Mouse (Mus musculus) heart, adult 11 months (tissue): ENCODE data around the gene Osbp.

Experiments used
- DNase-seq: peaks from one replicate; pipeline ENCODE4 v3.0.0; 2022

The Osbp gene

DNA sequence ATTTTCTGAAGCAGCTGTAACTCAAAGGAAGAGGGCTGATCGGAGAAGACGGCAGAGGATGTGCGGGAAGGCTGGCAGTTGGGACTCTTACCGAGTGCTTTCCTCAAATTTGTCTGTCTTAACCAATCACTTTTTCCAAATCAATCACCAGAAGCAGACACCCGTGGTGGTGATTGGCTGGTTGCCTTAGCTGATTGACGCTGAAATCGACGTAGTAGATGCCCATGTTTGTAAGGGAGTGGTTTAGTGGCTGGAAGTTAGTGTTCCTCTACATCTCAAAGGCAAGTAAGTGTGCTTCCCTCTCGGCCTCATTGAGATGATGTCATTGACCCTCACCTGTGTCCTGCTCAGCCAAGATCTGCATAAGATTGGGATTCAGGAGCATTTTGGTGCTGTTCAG is 26.3 kb downstream of the Osbp start:
- peak; percentile 79 for DNase-seq

DNA sequence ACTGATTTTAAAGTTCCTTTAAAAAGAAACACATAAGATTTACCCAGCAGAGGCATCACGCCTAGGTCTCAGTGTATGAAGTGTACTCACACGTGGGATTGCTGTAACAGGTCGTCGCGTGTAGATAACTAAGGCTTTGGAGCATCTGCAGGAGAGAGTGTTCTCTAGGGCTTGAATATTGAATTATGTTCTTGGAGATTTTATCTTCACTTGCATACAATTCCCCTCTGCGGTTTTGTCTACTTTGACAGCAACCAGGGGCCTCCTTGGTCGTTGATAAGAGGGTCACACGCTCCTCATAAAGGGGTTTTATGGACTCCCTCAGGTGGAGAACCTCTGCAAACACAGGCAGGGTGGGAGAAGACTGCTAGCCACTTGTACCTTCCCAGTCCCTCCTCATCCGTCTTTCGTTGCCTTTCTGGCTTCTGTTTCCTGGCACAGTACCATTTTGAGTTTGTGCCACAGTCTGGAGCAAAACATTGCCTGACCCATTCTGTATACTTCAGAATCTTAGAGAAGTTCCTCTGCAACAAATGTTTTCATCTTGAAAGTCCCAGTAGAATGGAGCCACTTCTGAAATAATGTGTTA is 26.8 kb downstream of the Osbp start:
- DNase-seq = peak; percentile 86

DNA sequence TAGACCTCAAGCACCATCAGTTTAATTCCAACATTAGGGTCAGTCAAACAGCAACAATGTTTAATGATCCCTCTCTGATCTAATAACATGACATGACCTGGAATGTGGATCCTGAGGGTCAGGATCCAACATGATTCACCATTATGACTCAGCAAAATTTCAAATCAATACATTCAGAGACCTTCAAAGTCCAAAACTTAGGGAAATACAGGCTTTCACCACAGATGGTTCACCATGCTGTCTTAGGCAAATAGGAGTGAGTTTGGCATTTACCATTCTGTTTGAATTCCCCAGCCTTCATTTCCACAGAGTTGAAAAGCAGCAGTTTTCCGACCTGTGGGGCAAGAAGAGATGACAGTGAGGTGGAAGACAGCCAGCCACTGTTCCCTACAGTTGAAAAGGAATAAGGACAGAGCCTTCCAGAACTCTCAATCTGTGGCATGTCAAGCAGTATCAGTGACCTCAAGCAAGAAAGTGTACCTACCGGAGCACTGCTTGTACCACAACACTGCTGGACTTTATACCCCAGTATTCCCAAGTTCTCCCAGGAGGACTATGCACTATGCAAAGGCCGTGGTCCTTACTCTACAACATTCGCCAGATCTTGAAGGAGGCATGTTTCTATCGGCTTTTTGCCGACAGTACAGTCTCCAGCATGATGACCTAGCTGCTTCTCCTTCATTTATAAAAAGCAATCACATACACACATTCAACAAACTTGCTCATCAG is 29.1 kb downstream of the Osbp start:
- peak; percentile 89 for DNase-seq

DNA sequence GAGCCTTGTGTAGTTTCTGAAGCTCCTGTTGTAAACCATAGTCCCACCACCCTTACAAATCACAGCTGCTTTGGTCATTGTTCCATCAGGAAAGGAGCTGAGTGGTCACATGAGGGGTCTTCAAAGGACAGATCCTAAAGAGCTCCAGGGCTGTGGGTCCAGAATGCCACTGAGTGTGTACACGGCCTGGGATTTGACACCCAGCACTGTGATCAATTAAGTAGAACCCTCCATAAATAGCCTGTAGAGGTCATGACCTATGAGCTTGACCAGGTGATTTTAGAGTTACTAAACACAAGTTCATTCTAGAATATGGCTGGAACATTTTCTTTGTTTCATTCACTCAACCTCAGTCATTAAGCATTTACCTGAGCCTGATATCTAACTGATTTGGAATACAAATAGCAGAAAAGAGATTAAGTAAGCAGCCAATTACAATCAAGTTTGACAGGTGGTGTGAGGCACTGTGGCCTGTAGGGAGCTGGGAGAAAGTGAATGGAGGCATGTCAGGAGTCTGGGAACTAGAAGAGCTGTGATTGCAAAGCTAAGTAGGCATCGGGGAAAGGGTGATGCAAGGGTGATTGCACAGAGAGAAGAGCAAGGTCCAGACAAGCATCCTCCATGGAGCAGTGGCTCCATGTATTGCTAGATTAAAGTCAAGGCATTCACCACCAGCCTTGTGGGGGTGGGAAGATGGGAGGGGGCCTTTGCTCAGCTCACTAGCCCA is 30.1 kb downstream of the Osbp start:
- no peak for DNase-seq

DNA sequence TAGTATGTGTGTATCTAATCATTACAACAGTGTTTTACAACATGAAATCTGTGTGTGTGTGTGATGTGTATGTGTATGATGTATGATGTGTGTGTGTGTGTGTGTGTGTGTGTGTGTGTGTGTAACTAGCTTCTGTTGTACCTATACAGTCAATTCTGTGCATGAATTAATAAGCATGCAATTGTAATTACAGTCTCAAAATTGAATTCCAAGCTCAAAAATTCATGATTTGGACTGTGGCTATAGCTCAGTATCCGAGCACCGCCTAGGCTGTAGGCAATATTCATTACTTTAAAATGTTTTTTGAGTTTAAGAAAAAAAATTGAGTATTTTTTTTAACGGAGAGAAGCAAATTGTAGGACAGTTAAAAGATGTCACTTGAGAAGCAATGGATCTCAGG is 35.9 kb downstream of the Osbp start:
- no peak for DNase-seq

DNA sequence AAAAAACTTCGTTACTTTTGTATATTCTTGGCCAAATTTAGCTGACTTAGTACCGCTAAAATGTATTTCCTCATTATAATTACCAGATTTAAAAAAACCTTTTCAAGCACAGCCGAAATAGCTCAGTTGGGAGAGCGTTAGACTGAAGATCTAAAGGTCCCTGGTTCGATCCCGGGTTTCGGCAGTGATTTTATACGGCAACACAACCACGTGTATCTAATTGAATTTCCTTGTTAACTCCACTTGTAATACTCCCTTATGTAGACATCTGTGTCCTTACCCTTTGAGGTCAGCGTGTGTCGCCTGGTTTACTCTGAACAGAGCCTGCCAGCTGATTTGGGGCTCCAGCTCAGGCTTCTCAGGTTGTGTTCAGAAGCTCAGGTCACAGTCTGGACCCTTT is 36.4 kb downstream of the Osbp start:
- peak; percentile 94 for DNase-seq

DNA sequence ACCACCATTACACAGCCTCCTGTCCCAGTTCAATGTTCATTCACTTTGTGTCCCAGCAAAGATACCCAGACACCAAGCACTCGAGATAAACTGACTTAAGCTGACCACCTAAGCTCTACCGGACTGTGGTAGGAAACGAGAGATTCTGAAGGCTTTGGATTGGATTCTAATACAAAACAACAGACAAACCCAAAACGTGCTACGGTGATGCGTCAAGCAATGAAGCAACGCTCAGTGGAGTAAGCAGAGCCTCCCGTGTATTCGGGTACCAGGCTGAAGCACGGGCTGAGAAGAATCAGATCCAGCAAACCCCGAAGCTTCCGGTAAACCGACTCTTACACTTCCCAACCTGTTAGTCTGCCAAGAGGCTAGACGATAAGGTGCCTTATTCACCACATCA is 37.0 kb downstream of the Osbp start:
- peak; percentile 82 for DNase-seq

DNA sequence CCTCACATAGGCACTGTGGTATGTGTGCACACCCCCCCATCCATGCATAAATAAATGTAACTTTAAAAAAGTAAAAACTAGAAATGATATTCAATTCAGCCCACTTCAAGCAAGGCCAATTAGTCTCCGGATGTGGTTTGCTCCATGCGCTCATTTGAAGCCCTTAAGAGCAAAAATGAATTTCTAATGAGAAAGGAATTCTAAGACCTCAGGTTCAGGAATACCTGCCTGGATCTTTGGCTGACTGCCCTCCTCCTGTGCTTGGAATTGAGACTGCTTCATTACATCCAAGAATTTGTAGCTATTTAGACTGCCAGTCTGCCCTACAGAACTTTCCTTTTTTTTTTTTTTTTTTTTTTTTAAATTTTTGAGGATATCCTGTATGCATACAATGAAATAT is 37.8 kb downstream of the Osbp start:
- peak; percentile 51 for DNase-seq

DNA sequence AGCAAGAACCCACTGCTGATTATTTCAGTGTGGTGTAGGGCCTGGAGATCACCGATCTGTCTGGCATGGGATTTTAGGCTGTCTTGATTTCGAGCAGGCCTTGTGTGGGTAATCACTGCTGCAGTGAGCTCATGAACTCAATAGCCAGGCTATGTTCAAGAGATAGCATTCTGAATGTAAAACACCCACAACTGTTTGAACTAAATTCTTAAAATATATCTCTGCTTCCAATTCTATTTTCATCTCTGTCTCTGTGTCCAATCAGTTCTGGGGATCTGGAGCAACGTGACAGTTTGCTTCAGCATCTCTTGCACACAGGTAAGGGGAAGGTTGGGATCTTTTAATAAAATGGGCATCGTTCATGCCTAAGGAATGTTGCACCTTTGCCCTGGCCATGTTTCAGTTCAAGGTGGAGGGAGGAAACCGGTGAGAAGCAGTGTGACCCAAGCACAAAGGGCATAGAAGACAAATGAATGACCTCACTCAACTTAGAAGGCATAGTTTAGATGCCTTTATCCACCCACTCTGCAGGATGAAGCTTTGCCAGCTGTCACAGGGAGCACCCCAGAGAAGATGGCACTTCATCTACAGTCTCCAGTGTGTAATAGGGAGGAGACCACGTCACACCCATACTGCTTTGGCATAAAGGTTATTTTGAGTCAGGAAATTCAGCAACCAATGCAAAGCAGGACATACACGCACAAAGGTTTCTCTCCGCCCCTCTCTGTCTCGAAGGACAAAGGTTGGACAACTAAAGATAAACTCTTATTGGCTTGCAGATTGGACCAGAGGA is 38.7 kb downstream of the Osbp start:
- peak; percentile 92 for DNase-seq

DNA sequence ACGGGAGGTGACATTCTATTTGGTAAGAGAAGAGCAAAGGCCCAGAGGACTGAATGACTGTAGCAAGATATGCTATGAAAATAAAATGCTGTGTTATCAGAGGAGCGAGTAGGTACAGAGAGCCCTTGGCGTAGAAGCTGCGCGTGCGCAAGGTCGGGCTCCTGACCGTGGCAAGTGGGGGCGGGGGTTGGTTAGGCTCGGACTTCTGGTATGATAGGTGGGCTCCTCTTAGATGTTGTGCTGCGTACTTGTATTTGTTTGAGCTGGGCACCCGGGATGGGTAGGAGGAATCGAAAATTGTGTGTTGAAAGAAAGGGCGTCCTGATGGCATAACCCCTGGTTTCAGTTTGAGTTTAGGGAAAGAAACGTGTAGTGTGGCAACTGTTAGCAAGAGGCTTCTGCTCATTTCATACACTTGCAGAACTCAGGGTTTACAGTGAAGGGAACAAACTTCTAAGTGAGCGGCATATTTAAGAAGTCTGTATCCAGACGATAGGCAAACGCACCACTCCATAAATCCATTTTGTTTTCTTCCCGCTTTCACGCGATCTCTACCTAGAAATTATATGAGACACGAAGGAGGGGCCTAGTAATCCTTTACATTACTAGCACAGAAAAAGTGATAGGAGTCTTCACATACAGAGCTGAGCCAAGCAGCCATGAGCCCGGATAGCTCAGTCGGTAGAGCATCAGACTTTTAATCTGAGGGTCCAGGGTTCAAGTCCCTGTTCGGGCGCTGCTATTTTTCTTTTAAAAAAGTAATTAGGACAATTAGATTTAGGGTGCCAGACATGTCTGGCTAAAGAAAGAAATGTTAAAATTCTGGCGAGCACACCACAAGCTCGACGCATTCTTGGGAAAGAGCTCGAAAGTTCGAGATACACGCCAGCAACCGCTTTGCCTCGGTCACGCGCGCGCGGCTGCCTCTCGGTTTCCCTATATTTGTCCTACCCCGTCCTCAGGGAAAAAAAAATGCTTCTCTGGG is 39.9 kb downstream of the Osbp start:
- DNase-seq = peak; percentile 99

DNA sequence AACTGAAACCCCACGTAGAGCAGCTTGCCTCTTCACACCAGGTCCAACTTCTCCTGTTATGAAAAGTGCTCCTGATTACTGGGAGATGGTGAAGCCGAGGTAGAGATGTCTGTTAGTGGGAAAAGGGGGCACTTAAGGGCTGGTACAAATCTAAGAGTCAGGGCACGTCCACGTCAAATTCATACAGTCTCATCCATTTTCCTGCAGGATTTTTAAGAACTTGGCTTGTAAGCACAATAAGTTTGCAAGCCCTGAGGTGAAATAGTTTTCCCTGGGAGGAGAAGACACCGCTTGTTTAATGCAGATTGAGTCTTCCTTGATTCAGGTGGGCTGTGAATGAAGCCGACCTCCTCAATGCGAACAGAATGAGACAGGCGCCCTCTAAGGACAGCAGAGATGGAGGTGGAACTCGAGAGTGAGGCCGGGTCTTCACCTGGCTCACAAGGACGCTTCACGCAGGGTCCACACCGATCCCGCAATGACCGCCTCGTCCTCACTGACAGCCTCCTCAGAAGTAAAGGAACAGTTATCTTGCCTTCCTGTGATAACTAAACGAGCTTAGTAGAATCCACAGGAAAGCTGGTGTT is 40.7 kb downstream of the Osbp start:
- DNase-seq = peak; percentile 92

DNA sequence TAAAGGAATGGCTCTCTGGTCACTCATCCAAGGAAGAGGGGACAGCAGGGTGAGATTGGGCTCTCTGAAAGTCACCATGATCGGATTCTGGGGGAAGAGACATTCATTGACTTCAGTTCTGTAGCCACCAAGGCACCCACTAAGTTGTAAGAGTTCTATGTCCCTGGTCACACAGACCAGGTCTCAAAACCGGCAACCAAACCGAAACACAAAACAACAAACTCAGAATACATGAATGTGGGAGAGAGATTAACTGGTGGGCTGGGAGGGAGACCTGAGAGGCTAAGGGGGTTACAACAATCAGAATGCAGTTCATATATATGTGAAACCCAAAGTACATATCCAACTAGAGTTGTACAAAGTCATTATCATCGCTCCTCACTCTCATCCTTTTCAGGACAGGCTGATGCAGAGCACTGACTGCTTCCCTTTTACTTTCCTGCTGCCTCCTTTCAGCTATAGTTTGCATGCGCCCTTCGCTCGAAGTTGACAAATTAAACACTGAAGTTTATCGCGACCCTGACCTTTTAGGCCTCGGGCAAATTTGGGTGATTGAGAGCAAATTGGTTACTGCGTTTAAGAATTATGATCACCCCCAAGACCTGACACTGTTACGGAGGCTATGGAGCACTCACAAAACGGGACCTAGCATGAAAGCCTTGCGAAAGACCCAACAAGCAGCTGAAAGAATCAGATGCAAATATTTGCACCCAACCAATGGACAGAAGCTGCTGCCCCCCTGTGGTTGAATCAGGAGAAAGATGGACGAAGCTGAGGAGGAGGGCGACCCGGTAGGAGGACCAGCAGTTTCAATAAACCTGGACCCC is 41.6 kb downstream of the Osbp start:
- peak; percentile 96 for DNase-seq

DNA sequence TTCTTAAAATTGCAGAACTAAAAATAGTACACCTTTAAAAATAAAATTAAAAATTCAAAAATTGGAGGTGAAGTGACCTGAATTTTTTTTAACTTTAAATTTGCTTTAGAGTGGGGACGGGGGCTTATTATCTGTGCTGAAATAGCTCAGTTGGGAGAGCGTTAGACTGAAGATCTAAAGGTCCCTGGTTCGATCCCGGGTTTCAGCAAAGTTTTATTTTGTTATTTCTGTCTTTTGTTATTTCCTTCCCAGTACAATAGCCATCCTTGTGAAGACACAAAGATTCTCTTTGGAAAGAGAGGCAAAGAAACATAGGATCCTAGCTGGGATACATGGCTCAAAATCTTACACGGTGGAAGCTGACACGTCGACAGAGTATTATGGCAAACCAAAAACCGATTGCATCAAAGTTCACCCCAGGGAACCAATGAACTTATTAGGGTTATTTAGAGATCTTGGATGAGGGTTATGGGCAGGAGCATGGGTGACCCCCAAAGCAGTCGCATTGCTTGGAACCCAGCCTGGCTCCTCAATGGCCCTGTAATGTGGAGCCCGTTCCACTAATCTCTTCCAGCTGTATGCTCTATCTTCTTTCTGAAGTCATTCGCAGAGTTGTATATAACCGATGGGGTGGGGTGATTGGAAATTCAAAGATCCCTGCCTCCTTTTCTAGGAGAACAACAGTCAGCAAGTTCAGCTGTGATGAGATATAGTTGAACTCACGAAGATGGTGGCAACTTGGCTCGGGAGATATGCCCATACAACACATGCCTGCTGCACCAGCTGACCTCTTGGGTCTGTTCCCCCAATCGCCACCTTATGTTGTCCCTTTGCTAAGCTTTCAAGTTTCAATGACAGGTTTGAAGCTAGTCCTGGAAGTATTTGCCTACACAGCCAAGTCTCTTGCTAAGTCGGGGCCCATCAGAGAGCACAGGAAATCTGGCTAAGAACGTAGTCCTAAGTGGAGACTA is 43.0 kb downstream of the Osbp start:
- DNase-seq = peak; percentile 90

DNA sequence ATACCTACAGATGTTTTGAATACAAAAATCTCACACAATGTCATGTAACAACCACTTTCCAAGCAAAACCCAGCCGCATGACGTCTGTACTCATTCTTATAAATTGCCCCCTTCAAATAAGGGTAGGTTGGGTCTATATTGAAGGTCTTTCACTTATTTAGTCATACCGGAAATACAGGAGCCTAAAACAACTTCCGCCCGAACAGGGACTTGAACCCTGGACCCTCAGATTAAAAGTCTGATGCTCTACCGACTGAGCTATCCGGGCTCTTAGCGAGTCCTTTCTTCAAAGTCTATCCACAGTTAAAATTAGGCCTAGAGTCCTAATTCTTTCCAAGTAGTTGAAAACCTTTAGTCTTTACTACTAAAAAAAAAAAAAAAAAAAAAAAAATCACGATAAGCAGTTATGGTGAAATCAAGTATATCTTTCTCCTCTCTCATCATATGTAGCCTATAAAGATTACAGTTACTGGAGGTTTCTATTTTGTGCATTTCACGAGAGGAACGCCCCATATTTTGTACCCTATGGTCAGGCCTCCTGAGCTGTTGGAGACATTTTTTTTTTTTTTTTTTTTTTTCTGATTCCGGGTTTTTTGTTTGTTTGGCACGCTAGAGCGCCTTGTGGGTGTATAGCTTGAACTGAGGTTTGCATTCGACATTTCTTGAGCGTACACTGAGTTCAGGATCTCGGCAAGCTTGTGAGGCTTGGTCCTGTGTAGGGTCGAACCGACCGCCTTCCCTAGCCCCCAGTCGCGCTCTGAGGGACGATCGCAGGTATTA is 44.0 kb downstream of the Osbp start:
- peak; percentile 97 for DNase-seq

DNA sequence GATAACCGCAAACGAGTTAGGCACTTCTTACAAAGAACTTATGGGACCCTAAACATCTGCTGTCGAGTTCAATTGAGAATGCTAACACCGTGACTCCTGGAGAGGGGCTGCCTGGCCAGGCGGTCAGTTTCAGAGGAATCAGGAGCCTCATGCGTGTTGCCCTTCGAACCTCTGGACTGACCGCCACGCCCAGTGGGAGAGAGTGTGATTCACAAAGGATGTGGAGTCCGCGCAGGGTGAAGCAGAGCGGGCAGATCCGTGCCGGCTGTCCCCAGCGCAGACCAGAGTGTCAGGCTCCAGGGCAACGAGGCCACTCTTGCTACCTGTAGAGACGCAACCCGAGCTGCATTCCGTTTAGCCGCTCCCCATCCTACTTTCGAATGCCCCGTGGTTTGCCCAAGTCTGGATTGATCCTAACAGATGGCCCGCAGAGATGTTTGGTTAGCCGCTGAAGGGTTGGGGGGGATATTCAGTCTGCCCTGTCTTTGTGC is 44.6 kb downstream of the Osbp start:
- peak; percentile 96 for DNase-seq

DNA sequence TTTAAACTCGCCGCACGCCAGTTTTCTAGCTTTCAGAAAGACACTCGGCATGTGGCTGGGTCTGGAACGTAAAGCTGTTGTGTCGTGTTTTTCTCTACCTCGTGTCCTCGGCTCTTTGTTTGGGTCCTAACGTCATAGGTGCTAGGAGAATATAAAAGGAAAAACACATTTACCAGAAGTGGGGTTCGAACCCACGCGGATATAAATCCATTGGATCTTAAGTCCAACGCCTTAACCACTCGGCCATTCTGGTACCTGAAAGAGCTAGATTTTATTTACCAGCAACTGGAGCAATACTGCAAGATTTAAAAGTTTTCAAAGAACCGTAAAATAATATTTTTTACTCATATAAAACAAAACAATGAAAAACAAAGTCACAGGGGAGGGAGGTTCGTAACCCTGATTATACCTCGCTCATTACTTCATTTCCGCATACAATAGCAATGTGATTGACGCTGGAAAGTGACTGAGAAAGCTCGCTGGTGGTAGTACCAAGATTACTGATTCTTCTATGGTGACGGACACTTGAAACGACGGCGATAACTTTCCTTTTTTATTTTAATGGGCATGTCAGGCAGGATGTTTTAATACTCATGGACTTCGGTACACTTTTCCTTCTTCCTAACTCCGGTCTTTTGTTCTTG is 45.3 kb downstream of the Osbp start:
- DNase-seq = peak; percentile 93

DNA sequence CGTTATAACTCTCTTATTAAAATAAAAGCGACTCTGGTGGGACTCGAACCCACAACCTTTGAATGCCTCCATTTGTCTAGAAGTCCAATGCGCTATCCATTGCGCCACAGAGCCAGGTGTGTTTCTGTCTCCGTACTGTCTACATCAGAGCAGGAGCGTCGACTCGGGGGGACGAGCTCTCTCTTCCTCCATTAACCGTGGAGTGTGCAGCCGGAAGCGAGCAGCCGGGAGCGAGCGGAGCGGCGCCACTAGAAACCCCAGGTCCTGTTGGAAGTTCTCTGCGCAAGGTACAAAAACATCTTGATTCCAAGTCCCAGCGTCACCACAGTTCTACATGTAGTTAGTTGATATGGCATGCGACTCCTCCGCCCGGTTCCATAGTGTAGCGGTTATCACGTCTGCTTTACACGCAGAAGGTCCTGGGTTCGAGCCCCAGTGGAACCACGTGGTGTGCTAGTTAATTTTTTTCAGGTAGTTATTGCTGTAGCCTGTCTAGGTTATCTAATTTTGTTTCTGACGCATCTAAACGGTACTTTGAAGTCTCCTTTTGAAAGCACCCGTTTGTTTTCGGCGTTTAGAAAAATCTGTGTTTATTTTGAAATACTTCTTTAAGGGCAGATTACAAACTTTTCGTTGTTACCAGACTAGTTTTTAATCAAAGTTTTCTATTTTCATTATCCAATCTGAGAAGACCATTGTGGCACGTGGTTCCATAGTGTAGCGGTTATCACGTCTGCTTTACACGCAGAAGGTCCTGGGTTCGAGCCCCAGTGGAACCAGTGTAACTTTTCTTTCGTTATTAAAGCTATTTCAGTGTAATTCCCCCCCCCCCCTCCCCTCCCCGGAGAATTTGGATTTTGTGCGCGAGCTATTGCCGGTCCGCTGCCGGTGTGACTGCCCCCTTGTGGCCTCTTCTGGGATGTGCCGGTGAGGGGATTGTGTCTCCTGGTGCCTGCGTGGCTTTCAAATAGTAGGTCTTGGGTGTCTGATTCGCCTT is 46.1 kb downstream of the Osbp start:
- peak; percentile 99 for DNase-seq
